8 mouse cellular contexts compared by ENCODE assay signal in the genomic region with DNA sequence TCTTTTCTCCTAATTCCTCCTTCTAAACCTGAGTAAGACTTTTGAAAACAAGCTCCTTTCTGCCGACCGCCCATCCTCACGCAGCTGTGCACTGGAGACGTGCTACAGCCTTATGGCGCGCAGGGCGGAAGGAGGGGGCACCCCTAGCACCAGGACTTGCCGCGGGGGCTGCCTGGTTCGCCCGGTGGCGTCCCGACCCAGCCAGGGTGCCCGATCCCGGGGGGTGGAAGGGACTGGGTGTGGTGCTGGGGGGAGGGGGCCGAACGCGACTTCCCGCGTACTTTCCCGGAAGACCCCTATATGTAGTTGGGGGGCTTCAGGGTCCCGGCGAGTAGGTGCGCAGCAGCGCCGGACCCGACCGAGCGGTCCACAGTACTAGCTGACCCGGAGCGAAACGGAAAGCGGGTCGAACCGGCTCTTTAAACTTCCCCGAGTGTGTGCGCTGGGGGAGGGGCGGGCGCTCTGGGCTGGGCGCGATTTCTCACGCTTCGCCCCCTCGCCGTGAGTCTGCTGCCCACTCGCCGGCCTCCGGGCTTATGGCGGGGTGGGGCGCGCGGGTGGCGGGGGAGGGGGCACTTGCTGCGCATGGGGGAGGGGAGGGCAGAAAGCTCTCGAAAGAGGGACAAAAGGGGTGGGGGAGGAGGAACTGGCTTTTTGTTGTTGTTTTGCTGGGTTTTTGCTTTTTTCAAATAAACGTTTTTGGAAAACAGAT. TPM values are rescaled to one million over a fixed set of nuclear protein-coding genes. Genes with fewer than 3 reads are reported as not detected.
DNase-seq lines count a peak whose midpoint lies in the region; ATAC-seq and TF ChIP-seq lines count a peak whose summit lies in the region.

No protein-coding gene starts in this region.

- H3K9ac ChIP-seq in forebrain, embryonic 11.5 days (ENCODE audit: low read length): peak overlapping the region; percentile 98
- H3K9ac ChIP-seq in heart, embryonic 15.5 days: peak overlapping the region; percentile 95
- H3K9ac ChIP-seq in liver, embryonic 15.5 days: peak overlapping the region; percentile 74

- H3K4me1 ChIP-seq in forebrain, embryonic 11.5 days (replicated peaks; ENCODE audit: control insufficient read depth, insufficient read depth, low read length): peaks cover 23% of the 10 kb centered on the region
- H3K4me1 ChIP-seq in heart, embryonic 15.5 days (replicated peaks): peaks cover 48% of the 10 kb centered on the region
- H3K4me1 ChIP-seq in liver, embryonic 15.5 days (replicated peaks): peaks cover 64% of the 10 kb centered on the region
- peaks cover 17% of the 10 kb centered on the region for H3K4me1 ChIP-seq in testis, adult 2 months (ENCODE audit: control insufficient read depth, insufficient read depth, low read length)

- no peaks in the 10 kb centered on the region for H3K27me3 ChIP-seq in forebrain, embryonic 11.5 days (ENCODE audit: control insufficient read depth, insufficient read depth, low read length)
- no peaks in the 10 kb centered on the region for H3K27me3 ChIP-seq in heart, embryonic 15.5 days
- peaks cover 12% of the 10 kb centered on the region for H3K27me3 ChIP-seq in liver, embryonic 15.5 days
- H3K27me3 ChIP-seq in testis, adult 2 months (ENCODE audit: control insufficient read depth, insufficient read depth, low read length): no peaks in the 10 kb centered on the region

- H3K36me3 ChIP-seq in forebrain, embryonic 11.5 days (ENCODE audit: control insufficient read depth, insufficient read depth, low read length): no peaks in the 10 kb centered on the region
- H3K36me3 ChIP-seq in heart, embryonic 15.5 days: no peaks in the 10 kb centered on the region
- 0 out of 2 replicates have a peak, but pooled peaks cover 6% of the 10 kb centered on the region for H3K36me3 ChIP-seq in liver, embryonic 15.5 days (replicated peaks)
- H3K36me3 ChIP-seq in testis, adult 2 months (ENCODE audit: control insufficient read depth, insufficient read depth, low read length): no peaks in the 10 kb centered on the region

- peak overlapping the region; percentile 96 for H3K27ac ChIP-seq in forebrain, embryonic 11.5 days (ENCODE audit: low read depth, low read length)
- peak overlapping the region; percentile 100 for H3K27ac ChIP-seq in heart, embryonic 15.5 days
- H3K27ac ChIP-seq in liver, embryonic 15.5 days (replicated peaks): peak overlapping the region; percentile 92
- H3K27ac ChIP-seq in testis, adult 2 months (ENCODE audit: control insufficient read depth, insufficient read depth, low read depth, low read length): peak overlapping the region; percentile 88

- H3K4me3 ChIP-seq in forebrain, embryonic 11.5 days (ENCODE audit: low read depth, low read length): peak overlapping the region; percentile 89
- peak overlapping the region; percentile 86 for H3K4me3 ChIP-seq in heart, embryonic 15.5 days
- H3K4me3 ChIP-seq in liver, embryonic 15.5 days (replicated peaks): peak overlapping the region; percentile 86
- H3K4me3 ChIP-seq in testis, adult 2 months (ENCODE audit: control insufficient read depth, low read depth, low read length): peak overlapping the region; percentile 88

- TF ChIP-seq CTCF in testis, adult 2 months (IDR thresholded peaks at IDR 0.05; ENCODE audit: control insufficient read depth, insufficient read depth, insufficient replicate concordance, low read depth, low read length): no peak

- under 1% methylated on average over 55 of the region's 56 CpGs for WGBS in forebrain, embryonic 11.5 days
- WGBS in heart, embryonic 15.5 days: under 1% methylated on average over 53 of the region's 56 CpGs
- WGBS in liver, embryonic 15.5 days (ENCODE audit: insufficient replicate concordance): under 1% methylated on average over 56 of the region's 56 CpGs

- peak; percentile 35 for ATAC-seq in CD4-positive, CD25-positive, alpha-beta regulatory T cell, adult 4 months
- ATAC-seq in forebrain, embryonic 11.5 days (replicated peaks; ENCODE audit: low FRiP score): peak; percentile 50
- ATAC-seq in heart, embryonic 15.5 days (replicated peaks; ENCODE audit: insufficient number of reproducible peaks, insufficient read depth, low FRiP score, low read depth): peak; percentile 28
- ATAC-seq in liver, embryonic 15.5 days (ENCODE audit: insufficient read depth): peak; percentile 20; the same call in 1 of the 2 replicates

- H3K4me2 ChIP-seq in forebrain, embryonic 11.5 days (ENCODE audit: low read depth, low read length, severe bottlenecking): peak overlapping the region; percentile 89
- peak overlapping the region; percentile 67 for H3K4me2 ChIP-seq in heart, embryonic 15.5 days
- H3K4me2 ChIP-seq in liver, embryonic 15.5 days: peak overlapping the region; percentile 96

- no peaks in the 10 kb centered on the region for H3K9me3 ChIP-seq in forebrain, embryonic 11.5 days (ENCODE audit: control insufficient read depth, low read length)
- no peaks in the 10 kb centered on the region for H3K9me3 ChIP-seq in heart, embryonic 15.5 days (replicated peaks)
- no peaks in the 10 kb centered on the region for H3K9me3 ChIP-seq in liver, embryonic 15.5 days (replicated peaks)

- peak; percentile 57 to 69 for DNase-seq in adrenal gland, postnatal 4 days (ENCODE audit: low spot score in 2 of 2)
- DNase-seq in forebrain, embryonic 11.5 days (ENCODE audit: low spot score): peak; percentile 88
- DNase-seq in kidney, postnatal 10 days: peak; percentile 91
- DNase-seq in neural tube, embryonic 10.5 days (ENCODE audit: extremely low spot score, low spot score): peak; percentile 84

- TF ChIP-seq POLR2A in testis, adult 2 months (IDR thresholded peaks at IDR 0.05; ENCODE audit: control insufficient read depth, low read depth, low read length): peak; percentile 48

RNA-seq across cellular contexts. Expression of gene Anp32a, which starts 2.3 kb away (rescaled TPM):
- 100 to 1,000 TPM; 111 to 235 TPM for polyA plus RNA-seq in CD4-positive, CD25-positive, alpha-beta regulatory T cell, adult 4 months (2017; shearing (Covaris generic))
- 100 to 1,000 TPM; 437 to 471 TPM for total RNA-seq in adrenal gland, postnatal 4 days (2021)
- polyA plus RNA-seq in forebrain, embryonic 11.5 days (2014; fragmentation: Nextera tagmentation; extraction: Ambion mirVana): 145 and 184 TPM in 2 replicates
- polyA plus RNA-seq in heart, embryonic 15.5 days (2015; fragmentation: Nextera tagmentation; extraction: Ambion mirVana): 128 and 176 TPM in 2 replicates
- polyA plus RNA-seq in liver, embryonic 15.5 days (2015; fragmentation: Nextera tagmentation; extraction: Ambion mirVana): 48.5 and 63.7 TPM in 2 replicates
- 5.6 and 7.2 TPM in 2 replicates for polyA plus RNA-seq in testis, adult 2 months (2012; rRNA removed)

Comparison
In these comparisons a context has a peak if more than half of its experiments do, and no peak if none do; other contexts are left out.
1. Peak in every context shown above with its lines: DNase-seq, ATAC-seq, H3K4me3 ChIP-seq and H3K27ac ChIP-seq.